Mouse (Mus musculus): ENCODE results near the gene Kank2. TPM values are rescaled to one million over a fixed set of nuclear protein-coding genes. Genes with fewer than 3 reads are reported as not detected.

The Kank2 gene
- polyA plus RNA-seq, 1 experiment from 2014 or later = 9.9 TPM

DNA sequence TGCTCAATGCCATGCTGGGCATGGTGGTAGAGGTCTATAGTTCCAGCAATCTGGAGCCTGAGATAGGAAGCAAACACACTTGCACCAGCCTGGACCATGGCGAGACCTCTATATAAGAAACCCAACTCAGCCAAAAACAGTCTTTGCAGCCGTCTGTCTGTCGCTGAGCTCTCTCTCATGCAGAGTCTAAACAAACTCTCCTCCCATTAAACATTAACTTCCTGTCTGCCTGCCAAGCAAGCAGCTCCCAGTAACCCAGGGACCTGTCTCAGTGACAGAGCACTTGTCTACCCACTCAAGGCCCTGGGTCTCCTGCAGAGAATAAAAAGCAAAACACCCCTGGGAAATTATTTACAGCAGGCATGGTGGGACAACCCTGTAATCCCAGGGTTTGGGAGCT lies 62.0 kb downstream of the Kank2 start:
- H3K4me2 ChIP-seq (ENCODE audit: low read depth, low read length) = no peak overlapping the region
- H3K36me3 ChIP-seq (ENCODE audit: control insufficient read depth, insufficient read depth, low read length) = peaks cover 66% of the 10 kb centered on the region
- ATAC-seq = peak; percentile 50
- no peaks in the 10 kb centered on the region for H3K9me3 ChIP-seq (ENCODE audit: control insufficient read depth, low read length)
- no peaks in the 10 kb centered on the region for H3K27me3 ChIP-seq (replicated peaks; ENCODE audit: control insufficient read depth, insufficient read depth, low read length)
- peak overlapping the region; percentile 51 for H3K27ac ChIP-seq (ENCODE audit: low read length)
- WGBS = 20% methylated on average over 3 of the region's 3 CpGs
- 0 out of 2 replicates have a peak, but pooled peaks cover 6% of the 10 kb centered on the region for H3K4me1 ChIP-seq (ENCODE audit: control insufficient read depth, insufficient read depth, low read length)
- 0 out of 2 replicates have a peak overlapping the region, but pooled peaks have one; percentile 34 for H3K9ac ChIP-seq (ENCODE audit: low read depth, low read length)
- no peak overlapping the region for H3K4me3 ChIP-seq (ENCODE audit: low read length)

DNA sequence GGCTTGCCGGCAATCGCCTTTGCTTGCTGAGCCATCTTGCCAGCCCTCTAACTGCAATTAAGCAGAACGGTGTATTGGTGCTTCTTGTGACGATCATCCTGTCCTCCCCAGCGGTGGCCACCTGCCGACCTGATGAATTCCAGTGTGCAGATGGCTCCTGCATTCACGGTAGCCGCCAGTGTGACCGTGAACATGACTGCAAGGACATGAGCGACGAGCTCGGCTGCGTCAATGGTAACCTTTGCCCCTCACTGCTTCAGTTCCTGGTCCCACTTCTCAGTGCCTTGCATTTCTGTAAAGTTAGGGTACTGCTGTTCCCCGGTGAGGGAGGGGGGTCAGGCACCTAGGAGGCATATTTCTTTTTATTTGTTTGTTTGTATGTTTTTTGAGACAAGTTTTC lies 63.4 kb downstream of the Kank2 start:
- 0 out of 2 replicates have a peak, but pooled peaks cover 6% of the 10 kb centered on the region for H3K4me1 ChIP-seq (ENCODE audit: control insufficient read depth, insufficient read depth, low read length)
- no peak overlapping the region for H3K27ac ChIP-seq (ENCODE audit: low read length)
- ATAC-seq = no peak
- H3K36me3 ChIP-seq (ENCODE audit: control insufficient read depth, insufficient read depth, low read length) = peaks cover 64% of the 10 kb centered on the region
- H3K4me3 ChIP-seq (ENCODE audit: low read length) = no peak overlapping the region
- H3K9ac ChIP-seq (ENCODE audit: low read depth, low read length) = no peak overlapping the region
- H3K27me3 ChIP-seq (replicated peaks; ENCODE audit: control insufficient read depth, insufficient read depth, low read length) = no peaks in the 10 kb centered on the region
- H3K9me3 ChIP-seq (ENCODE audit: control insufficient read depth, low read length) = no peaks in the 10 kb centered on the region
- H3K4me2 ChIP-seq (ENCODE audit: low read depth, low read length) = no peak overlapping the region
- WGBS = 83% methylated on average over 14 of the region's 14 CpGs

DNA sequence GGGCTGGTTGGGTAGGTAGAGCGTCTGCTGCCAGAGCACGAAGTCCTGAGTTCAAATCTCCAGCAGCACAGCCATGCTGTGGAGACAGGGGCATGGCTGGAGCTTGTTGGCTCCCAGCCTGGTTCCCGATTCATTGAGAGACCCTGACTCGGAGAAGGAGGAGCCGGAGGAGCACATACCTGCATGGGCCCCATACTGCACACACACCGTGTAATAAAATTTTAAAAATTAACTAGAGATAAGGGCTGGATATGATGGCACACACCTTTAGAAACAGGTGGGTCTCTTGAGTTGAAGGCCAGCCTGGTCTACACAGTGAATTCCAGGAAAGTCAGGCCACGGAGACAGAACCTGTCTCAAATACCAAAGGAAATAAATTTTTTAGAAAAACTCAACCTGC lies 64.6 kb downstream of the Kank2 start:
- Histone ChIP-seq H3K27ac (ENCODE audit: low read length) (peak overlapping the region; percentile 79), H3K27me3 (replicated peaks; ENCODE audit: control insufficient read depth, insufficient read depth, low read length) (no peaks in the 10 kb centered on the region), H3K4me1 (ENCODE audit: control insufficient read depth, insufficient read depth, low read length) (peaks cover 9% of the 10 kb centered on the region; the same call in 1 of the 2 replicates), H3K4me3 (ENCODE audit: low read length) (no peak overlapping the region), H3K9ac (ENCODE audit: low read depth, low read length) (no peak overlapping the region), H3K4me2 (ENCODE audit: low read depth, low read length) (no peak overlapping the region), H3K9me3 (ENCODE audit: control insufficient read depth, low read length) (no peaks in the 10 kb centered on the region), H3K36me3 (ENCODE audit: control insufficient read depth, insufficient read depth, low read length) (peaks cover 58% of the 10 kb centered on the region)
- WGBS = 80% methylated on average over 7 of the region's 7 CpGs
- peak; percentile 80 for ATAC-seq

DNA sequence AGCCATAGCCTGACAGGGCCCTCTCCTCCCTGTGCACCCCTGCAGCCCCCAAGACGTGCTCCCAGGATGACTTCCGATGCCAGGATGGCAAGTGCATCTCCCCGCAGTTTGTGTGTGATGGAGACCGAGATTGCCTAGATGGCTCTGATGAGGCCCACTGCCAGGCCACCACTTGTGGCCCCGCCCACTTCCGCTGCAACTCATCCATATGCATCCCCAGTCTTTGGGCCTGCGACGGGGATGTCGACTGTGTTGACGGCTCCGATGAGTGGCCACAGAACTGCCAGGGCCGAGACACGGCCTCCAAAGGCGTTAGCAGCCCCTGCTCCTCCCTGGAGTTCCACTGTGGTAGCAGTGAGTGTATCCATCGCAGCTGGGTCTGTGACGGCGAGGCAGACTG lies 65.1 kb downstream of the Kank2 start:
- no peaks in the 10 kb centered on the region for H3K9me3 ChIP-seq (ENCODE audit: control insufficient read depth, low read length)
- H3K27ac ChIP-seq (ENCODE audit: low read length) = peak overlapping the region; percentile 79
- peaks cover 54% of the 10 kb centered on the region for H3K36me3 ChIP-seq (ENCODE audit: control insufficient read depth, insufficient read depth, low read length)

DNA sequence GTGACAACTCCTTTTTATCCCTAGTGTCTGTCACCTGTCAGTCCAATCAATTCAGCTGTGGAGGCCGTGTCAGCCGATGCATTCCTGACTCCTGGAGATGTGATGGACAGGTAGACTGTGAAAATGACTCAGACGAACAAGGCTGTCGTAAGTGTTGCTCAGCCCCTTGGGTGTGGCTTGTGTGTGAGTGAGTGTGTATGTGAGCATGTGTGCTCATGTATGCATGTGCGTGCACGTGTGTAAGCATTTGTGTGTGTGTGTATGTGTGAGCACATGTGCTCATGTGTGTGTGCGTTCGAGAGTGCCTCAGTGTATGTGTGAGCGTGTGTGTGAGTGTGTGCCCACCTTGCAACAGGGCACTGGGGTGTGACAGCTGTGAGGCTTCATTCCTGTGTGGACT lies 66.3 kb downstream of the Kank2 start:
- ATAC-seq = no peak
- Histone ChIP-seq H3K36me3 (ENCODE audit: control insufficient read depth, insufficient read depth, low read length) (peaks cover 43% of the 10 kb centered on the region), H3K27me3 (replicated peaks; ENCODE audit: control insufficient read depth, insufficient read depth, low read length) (no peaks in the 10 kb centered on the region), H3K4me2 (ENCODE audit: low read depth, low read length) (no peak overlapping the region), H3K4me1 (ENCODE audit: control insufficient read depth, insufficient read depth, low read length) (peaks cover 14% of the 10 kb centered on the region; the same call in 1 of the 2 replicates), H3K27ac (ENCODE audit: low read length) (no peak overlapping the region), H3K9ac (ENCODE audit: low read depth, low read length) (no peak overlapping the region), H3K4me3 (ENCODE audit: low read length) (no peak overlapping the region), H3K9me3 (ENCODE audit: control insufficient read depth, low read length) (no peaks in the 10 kb centered on the region)
- WGBS = 91% methylated on average over 9 of the region's 9 CpGs

More for the DNA sequence above, 65.1 kb downstream of the Kank2 start:
- peaks cover 9% of the 10 kb centered on the region; the same call in 1 of the 2 replicates for H3K4me1 ChIP-seq (ENCODE audit: control insufficient read depth, insufficient read depth, low read length)
- H3K27me3 ChIP-seq (replicated peaks; ENCODE audit: control insufficient read depth, insufficient read depth, low read length) = no peaks in the 10 kb centered on the region
- peak; percentile 6 for ATAC-seq
- no peak overlapping the region for H3K4me3 ChIP-seq (ENCODE audit: low read length)
- 86% methylated on average over 17 of the region's 17 CpGs for WGBS
- H3K9ac ChIP-seq (ENCODE audit: low read depth, low read length) = no peak overlapping the region
- no peak overlapping the region for H3K4me2 ChIP-seq (ENCODE audit: low read depth, low read length)

DNA sequence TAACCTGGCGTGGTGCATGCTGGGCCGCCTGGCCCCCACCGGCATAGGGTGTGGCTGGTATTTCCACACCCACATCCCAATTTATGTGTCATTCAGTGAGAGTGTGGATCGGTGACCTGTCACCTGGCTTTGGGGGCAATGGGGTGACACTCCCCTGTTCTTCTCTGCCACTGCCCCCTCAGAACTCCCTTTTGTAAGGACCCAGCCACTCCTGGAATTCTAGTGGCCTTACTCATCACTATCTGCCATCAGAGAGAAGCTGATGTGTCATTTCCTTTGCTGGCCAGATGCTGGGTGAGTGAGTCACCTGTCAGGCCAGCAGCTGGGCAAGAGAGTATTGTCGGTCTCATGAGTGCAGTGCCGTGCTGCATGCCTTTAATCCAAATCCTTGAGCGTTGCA lies 69.3 kb downstream of the Kank2 start:
- Histone ChIP-seq H3K36me3 (ENCODE audit: control insufficient read depth, insufficient read depth, low read length) (peaks cover 22% of the 10 kb centered on the region), H3K9me3 (ENCODE audit: control insufficient read depth, low read length) (no peaks in the 10 kb centered on the region), H3K9ac (ENCODE audit: low read depth, low read length) (no peak overlapping the region), H3K27ac (ENCODE audit: low read length) (no peak overlapping the region), H3K4me1 (ENCODE audit: control insufficient read depth, insufficient read depth, low read length) (peaks cover 28% of the 10 kb centered on the region; the same call in 1 of the 2 replicates), H3K4me2 (ENCODE audit: low read depth, low read length) (no peak overlapping the region), H3K4me3 (ENCODE audit: low read length) (no peak overlapping the region), H3K27me3 (replicated peaks; ENCODE audit: control insufficient read depth, insufficient read depth, low read length) (no peaks in the 10 kb centered on the region)
- no peak for ATAC-seq
- WGBS = 63% methylated on average over 7 of the region's 7 CpGs

DNA sequence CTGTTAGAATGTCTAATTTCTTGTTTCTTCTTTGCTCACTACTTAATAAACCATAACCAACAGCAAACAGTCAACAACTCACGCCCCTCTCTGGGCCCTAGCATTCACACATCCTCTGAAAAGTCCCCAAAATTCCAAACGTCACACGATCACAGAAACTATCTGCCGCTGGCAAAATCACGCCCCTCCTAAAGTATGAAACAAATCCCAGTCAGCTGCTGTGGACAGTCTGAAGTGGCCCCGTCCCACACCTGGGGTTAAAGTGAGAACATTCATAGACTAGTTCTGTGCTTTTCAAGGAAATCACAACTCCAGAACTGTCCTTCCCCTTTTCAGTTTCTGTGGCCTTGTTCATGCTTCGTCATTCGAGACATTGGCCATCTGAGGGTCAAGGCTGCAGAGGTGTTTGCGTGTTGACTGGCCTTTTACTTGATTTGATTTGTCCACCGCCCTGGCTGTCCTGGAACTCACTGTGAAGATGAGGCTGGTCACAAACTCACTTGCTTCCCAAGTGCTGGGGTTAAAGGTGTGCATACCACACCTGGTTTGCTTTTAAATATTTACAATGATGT lies 70.2 kb downstream of the Kank2 start:
- ATAC-seq = no peak
- H3K4me1 ChIP-seq (ENCODE audit: control insufficient read depth, insufficient read depth, low read length) = peaks cover 22% of the 10 kb centered on the region; the same call in 1 of the 2 replicates
- WGBS = 81% methylated on average over 10 of the region's 10 CpGs
- no peak overlapping the region for H3K4me2 ChIP-seq (ENCODE audit: low read depth, low read length)
- H3K4me3 ChIP-seq (ENCODE audit: low read length) = no peak overlapping the region
- H3K9ac ChIP-seq (ENCODE audit: low read depth, low read length) = no peak overlapping the region
- H3K27me3 ChIP-seq (replicated peaks; ENCODE audit: control insufficient read depth, insufficient read depth, low read length) = no peaks in the 10 kb centered on the region
- H3K27ac ChIP-seq (ENCODE audit: low read length) = 0 out of 2 replicates have a peak overlapping the region, but pooled peaks have one; percentile 9
- peaks cover 14% of the 10 kb centered on the region for H3K36me3 ChIP-seq (ENCODE audit: control insufficient read depth, insufficient read depth, low read length)
- no peaks in the 10 kb centered on the region for H3K9me3 ChIP-seq (ENCODE audit: control insufficient read depth, low read length)

DNA sequence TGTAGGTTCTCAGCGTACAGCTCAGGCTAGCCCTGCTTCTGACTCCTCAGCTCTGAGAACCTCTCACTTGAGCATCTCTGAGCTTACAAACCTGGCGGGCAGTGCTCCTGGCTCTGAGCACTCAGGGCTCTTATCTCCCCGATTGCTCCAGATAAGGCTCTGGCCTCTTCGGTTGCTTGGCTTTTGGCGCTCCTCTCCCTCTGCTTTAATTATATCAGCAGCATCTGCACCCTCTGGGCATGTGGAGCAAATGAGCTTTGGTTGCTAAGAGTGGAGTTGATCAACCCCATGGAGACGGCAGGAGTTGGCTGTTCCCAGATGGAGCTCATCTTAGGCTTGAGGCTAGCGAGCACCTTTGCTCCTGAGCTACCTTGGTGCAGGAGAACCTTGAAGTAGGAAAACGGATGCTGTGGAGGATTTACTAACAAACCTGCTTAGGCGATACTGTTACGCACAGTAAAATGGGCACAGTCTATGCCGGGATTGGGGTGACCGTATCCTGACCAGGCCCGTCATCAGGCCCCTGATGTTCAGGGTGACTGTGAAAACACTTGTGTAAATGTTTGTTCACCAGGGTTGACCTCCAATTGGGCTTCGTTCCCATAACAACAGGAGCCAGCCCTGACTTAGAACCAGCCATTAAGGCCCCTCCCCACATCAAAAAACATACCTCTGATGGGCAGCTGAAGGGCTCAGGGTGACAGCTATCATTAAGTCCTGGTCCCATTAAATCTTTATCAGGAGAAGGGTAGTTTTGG lies 72.1 kb downstream of the Kank2 start:
- ATAC-seq = no peak
- Histone ChIP-seq H3K36me3 (ENCODE audit: control insufficient read depth, insufficient read depth, low read length) (0 out of 2 replicates have a peak, but pooled peaks cover 3% of the 10 kb centered on the region), H3K27me3 (replicated peaks; ENCODE audit: control insufficient read depth, insufficient read depth, low read length) (no peaks in the 10 kb centered on the region), H3K4me3 (ENCODE audit: low read length) (peak overlapping the region; percentile 78), H3K27ac (ENCODE audit: low read length) (peak overlapping the region; percentile 59; the same call in 1 of the 2 replicates), H3K4me2 (ENCODE audit: low read depth, low read length) (peak overlapping the region; percentile 70), H3K9ac (ENCODE audit: low read depth, low read length) (peak overlapping the region; percentile 70), H3K9me3 (ENCODE audit: control insufficient read depth, low read length) (no peaks in the 10 kb centered on the region), H3K4me1 (ENCODE audit: control insufficient read depth, insufficient read depth, low read length) (peaks cover 25% of the 10 kb centered on the region; the same call in 1 of the 2 replicates)
- WGBS = 48% methylated on average over 14 of the region's 14 CpGs

DNA sequence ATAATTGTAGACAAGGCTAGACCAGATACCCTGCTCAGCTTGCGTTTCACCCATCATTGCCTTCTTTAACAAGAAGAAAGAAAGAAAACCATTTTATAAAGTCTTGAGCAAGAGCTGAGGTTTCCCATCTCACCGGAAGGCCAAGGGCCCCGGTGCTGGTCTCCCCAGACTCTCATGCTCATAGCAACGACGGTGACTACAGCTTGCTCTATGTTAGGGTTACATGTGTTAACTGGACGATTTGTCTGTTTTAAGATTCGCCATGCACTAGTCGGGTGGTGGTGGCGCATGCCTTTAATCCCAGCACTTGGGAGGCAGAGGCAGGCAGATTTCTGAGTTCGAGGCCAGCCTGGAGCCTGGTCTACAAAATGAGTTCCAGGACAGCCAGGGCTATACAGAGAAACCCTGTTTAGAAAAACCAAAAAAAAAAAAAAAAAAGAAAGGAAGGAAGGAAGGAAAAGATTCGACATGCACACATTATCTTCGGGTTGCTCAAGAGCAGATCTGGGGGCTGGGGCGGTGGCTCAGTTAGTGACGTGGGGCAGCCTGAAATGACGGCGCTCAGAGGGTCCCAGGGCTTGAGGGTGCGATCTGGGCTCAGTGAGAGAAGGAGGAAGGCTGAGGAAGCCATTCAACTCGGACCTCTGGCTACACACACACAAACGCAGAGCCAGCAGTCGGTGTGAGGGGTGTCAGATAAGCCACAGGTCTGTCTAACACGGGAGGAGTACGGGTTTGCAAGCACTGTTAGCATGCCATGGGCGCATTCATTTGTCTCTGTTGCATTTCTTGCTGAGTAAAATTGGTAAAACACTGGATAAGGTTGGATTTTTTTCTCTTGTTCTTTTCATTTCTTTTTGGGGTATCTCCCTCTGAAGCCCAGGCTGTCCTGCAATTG lies 73.1 kb downstream of the Kank2 start:
- H3K9ac ChIP-seq (ENCODE audit: low read depth, low read length) = peak overlapping the region; percentile 70
- H3K9me3 ChIP-seq (ENCODE audit: control insufficient read depth, low read length) = no peaks in the 10 kb centered on the region
- no peaks in the 10 kb centered on the region for H3K27me3 ChIP-seq (replicated peaks; ENCODE audit: control insufficient read depth, insufficient read depth, low read length)
- H3K36me3 ChIP-seq (ENCODE audit: control insufficient read depth, insufficient read depth, low read length) = 0 out of 2 replicates have a peak, but pooled peaks cover 3% of the 10 kb centered on the region
- H3K27ac ChIP-seq (ENCODE audit: low read length) = peak overlapping the region; percentile 59
- no peak for ATAC-seq
- H3K4me3 ChIP-seq (ENCODE audit: low read length) = peak overlapping the region; percentile 78
- H3K4me2 ChIP-seq (ENCODE audit: low read depth, low read length) = peak overlapping the region; percentile 70
- WGBS = 49% methylated on average over 23 of the region's 23 CpGs
- H3K4me1 ChIP-seq (ENCODE audit: control insufficient read depth, insufficient read depth, low read length) = peaks cover 28% of the 10 kb centered on the region; the same call in 1 of the 2 replicates

All from intestine, embryonic 16.5 days (tissue).